Mouse (Mus musculus): ENCODE data around the gene Atpif1.

DNA sequence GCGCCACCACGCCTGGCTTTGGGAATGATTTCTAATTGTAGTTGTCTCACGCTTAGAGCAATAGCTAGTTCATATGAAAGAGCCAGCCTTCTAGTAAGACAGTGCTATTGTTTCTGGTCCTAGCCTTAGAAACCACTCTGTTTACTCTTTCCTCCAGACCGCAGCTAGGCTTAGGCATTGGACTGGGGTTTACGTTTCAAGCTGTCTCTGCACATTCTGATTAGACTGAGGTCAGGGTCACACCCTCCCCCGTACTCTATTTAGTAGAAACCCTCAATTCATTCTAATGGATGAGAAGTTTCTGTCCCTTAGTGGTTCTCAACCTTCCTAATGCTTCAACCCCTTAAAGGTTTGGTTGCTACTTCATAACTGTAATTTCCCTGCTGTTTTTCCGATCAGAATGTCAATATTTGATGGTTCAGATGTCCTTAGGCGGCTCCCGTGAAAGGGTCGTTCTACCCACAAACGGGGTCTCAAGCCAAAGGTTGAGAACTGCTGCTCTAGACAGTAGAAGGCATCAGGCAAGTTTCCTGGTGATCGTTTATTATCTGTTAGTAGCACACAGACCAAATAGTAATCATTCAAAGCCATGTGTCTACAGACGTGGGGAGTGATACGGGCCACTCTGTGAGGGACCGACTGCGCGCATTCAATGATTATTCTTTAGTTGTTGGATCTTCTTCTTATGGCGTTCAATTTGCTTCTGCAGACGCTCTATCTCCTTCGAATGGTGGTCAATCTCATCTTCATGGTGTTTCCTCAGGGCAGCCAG lies 3.2 kb downstream of the Atpif1 start:
- no peak for TF ChIP-seq CTCF (IDR thresholded peaks at IDR 0.05; ENCODE audit: control insufficient read depth, insufficient read depth, low read length)
- no peak for TF ChIP-seq POLR2A (IDR thresholded peaks at IDR 0.05; ENCODE audit: borderline replicate concordance, control insufficient read depth, low read depth, low read length)

Measured in bone marrow, adult 2 months (tissue).